In genomic region chr16:23735722-23736121, GRCm38 (mm10) we compare ENCODE assay signal across 27 mouse cellular contexts.
DNase-seq lines count a peak whose midpoint lies in the region; ATAC-seq and TF ChIP-seq lines count a peak whose summit lies in the region.
"Had no signal": no experiment of that assay in that cellular context is flagged by ENCODE, and none has a peak within 500 bp of the region (broad histone marks: within the 10 kb centered on the region; RNA-seq: fewer than 3 reads in every experiment).

No protein-coding gene starts in this region.

- no peak overlapping the region for H3K27ac ChIP-seq in heart, embryonic 10.5 days
- no peak overlapping the region for H3K27ac ChIP-seq in hindbrain, embryonic 16.5 days (ENCODE audit: low read depth, low read length)
- no peak overlapping the region for H3K27ac ChIP-seq in hindbrain, postnatal 0 days
- H3K27ac ChIP-seq: embryonic facial prominence, embryonic 12.5 days; embryonic facial prominence, embryonic 15.5 days; gastrocnemius, adult 2 months; heart, embryonic 13.5 days; hindbrain, embryonic 12.5 days had no signal

- H3K4me2 ChIP-seq in hindbrain, embryonic 16.5 days (ENCODE audit: low read length): no peak overlapping the region
- no peak overlapping the region for H3K4me2 ChIP-seq in hindbrain, postnatal 0 days (ENCODE audit: low read depth, low read length)
- H3K4me2 ChIP-seq: embryonic facial prominence, embryonic 12.5 days; embryonic facial prominence, embryonic 15.5 days; heart, embryonic 13.5 days; hindbrain, embryonic 12.5 days had no signal

- peak; percentile 45 for DNase-seq in heart, adult 11 months
- DNase-seq in heart, embryonic 10.5 days (ENCODE audit: low spot score): no peak
- no peak for DNase-seq in hindbrain, postnatal 0 days (ENCODE audit: low spot score)
- DNase-seq in retina, embryonic 14.5 days (ENCODE audit: low spot score): peak; percentile 45
- no peak for DNase-seq in urinary bladder, postnatal 4 days (ENCODE audit: low spot score in 2 of 2)
- DNase-seq: adrenal gland, adult 8-10 months; adrenal gland, postnatal 25 days; cerebellum, adult 18-20 months; cerebellum, adult 9-10 months; cerebellum, postnatal 14 days; forebrain, postnatal 0 days; gastrocnemius, adult 2 months; gastrocnemius, postnatal 14 days; heart, adult 18-20 months; heart, postnatal 14 days; heart, postnatal 4 days; kidney, adult 18-20 months had no signal

- H3K9ac ChIP-seq in hindbrain, embryonic 16.5 days (ENCODE audit: low read depth, low read length): no peak overlapping the region
- no peak overlapping the region for H3K9ac ChIP-seq in hindbrain, postnatal 0 days (replicated peaks; ENCODE audit: low read length)
- H3K9ac ChIP-seq: embryonic facial prominence, embryonic 12.5 days; embryonic facial prominence, embryonic 15.5 days; forebrain, postnatal 0 days; heart, embryonic 13.5 days; hindbrain, embryonic 12.5 days had no signal

- peaks cover 7% of the 10 kb centered on the region; the same call in 1 of the 2 replicates for H3K4me1 ChIP-seq in heart, embryonic 10.5 days
- H3K4me1 ChIP-seq in hindbrain, embryonic 16.5 days (ENCODE audit: control insufficient read depth, insufficient read depth, low read depth, low read length): no peaks in the 10 kb centered on the region
- H3K4me1 ChIP-seq in hindbrain, postnatal 0 days (ENCODE audit: insufficient read depth, low read length): no peaks in the 10 kb centered on the region
- H3K4me1 ChIP-seq: embryonic facial prominence, embryonic 12.5 days; embryonic facial prominence, embryonic 15.5 days; heart, embryonic 13.5 days had no signal

- H3K4me3 ChIP-seq in heart, embryonic 10.5 days: no peak overlapping the region
- no peak overlapping the region for H3K4me3 ChIP-seq in hindbrain, embryonic 16.5 days (ENCODE audit: low read length)
- no peak overlapping the region for H3K4me3 ChIP-seq in hindbrain, postnatal 0 days (ENCODE audit: low read length)
- H3K4me3 ChIP-seq: embryonic facial prominence, embryonic 12.5 days; embryonic facial prominence, embryonic 15.5 days; gastrocnemius, adult 2 months; heart, embryonic 13.5 days; hindbrain, embryonic 12.5 days had no signal

- ATAC-seq in hindbrain, embryonic 16.5 days: peak; percentile 63
- no peak for ATAC-seq in hindbrain, postnatal 0 days
- ATAC-seq: activated CD4-positive, CD25-positive, alpha-beta regulatory T cell, adult 4 months; CD4-positive, CD25-positive, alpha-beta regulatory T cell, adult 4 months; forebrain, embryonic 14.5 days; forebrain, postnatal 0 days; inflammation-experienced regulatory T-cells, adult 6 months; intestine, embryonic 16.5 days had no signal

- no peaks in the 10 kb centered on the region for H3K9me3 ChIP-seq in heart, embryonic 10.5 days
- H3K9me3 ChIP-seq in hindbrain, embryonic 16.5 days (ENCODE audit: control insufficient read depth, low read length): no peaks in the 10 kb centered on the region
- H3K9me3 ChIP-seq in hindbrain, postnatal 0 days (ENCODE audit: low read length): no peaks in the 10 kb centered on the region
- H3K9me3 ChIP-seq: embryonic facial prominence, embryonic 12.5 days; embryonic facial prominence, embryonic 15.5 days; heart, embryonic 13.5 days; hindbrain, embryonic 12.5 days had no signal

- no peaks in the 10 kb centered on the region for H3K36me3 ChIP-seq in heart, embryonic 10.5 days
- no peaks in the 10 kb centered on the region for H3K36me3 ChIP-seq in hindbrain, embryonic 16.5 days (ENCODE audit: control insufficient read depth, insufficient read depth, low read length)
- no peaks in the 10 kb centered on the region for H3K36me3 ChIP-seq in hindbrain, postnatal 0 days (ENCODE audit: insufficient read depth, low read length)
- H3K36me3 ChIP-seq: embryonic facial prominence, embryonic 12.5 days; embryonic facial prominence, embryonic 15.5 days; heart, embryonic 13.5 days; hindbrain, embryonic 12.5 days had no signal

- no peak for TF ChIP-seq CTCF in hindbrain, postnatal 0 days (IDR thresholded peaks at IDR 0.05; ENCODE audit: low read depth)

- WGBS in heart, embryonic 10.5 days: 50% methylated on average over 5 of the region's 5 CpGs
- WGBS in hindbrain, embryonic 16.5 days: 32% methylated on average over 5 of the region's 5 CpGs
- WGBS in hindbrain, postnatal 0 days: 37% methylated on average over 5 of the region's 5 CpGs

- no peaks in the 10 kb centered on the region for H3K27me3 ChIP-seq in heart, embryonic 10.5 days (ENCODE audit: insufficient read depth, poor library complexity, severe bottlenecking)
- H3K27me3 ChIP-seq in hindbrain, embryonic 16.5 days (replicated peaks; ENCODE audit: control insufficient read depth, insufficient read depth, low read length): no peaks in the 10 kb centered on the region
- no peaks in the 10 kb centered on the region for H3K27me3 ChIP-seq in hindbrain, postnatal 0 days (ENCODE audit: insufficient read depth, low read length)
- H3K27me3 ChIP-seq: embryonic facial prominence, embryonic 12.5 days; embryonic facial prominence, embryonic 15.5 days; heart, embryonic 13.5 days; hindbrain, embryonic 12.5 days had no signal

Comparison
In these comparisons a context has a peak if more than half of its experiments do, and no peak if none do; other contexts are left out.
1. DNase-seq: peak in heart, adult 11 months (single experiment) and retina, embryonic 14.5 days (single experiment); none in heart, embryonic 10.5 days (single experiment), hindbrain, postnatal 0 days (single experiment) and urinary bladder, postnatal 4 days (0 of 2).